Mouse (Mus musculus) gastrocnemius, adult 18-20 months (tissue): ENCODE results near the gene Trit1. TPM values are rescaled to one million over a fixed set of nuclear protein-coding genes. Genes with fewer than 3 reads are reported as not detected.

ENCODE experiments used
- total RNA-seq, 2 experiments: library from RNA; stranded (reverse); gene quantifications; 2 replicates each; pipeline ENCODE4 v1.2.3; 2021

Gene Trit1
- total RNA-seq, 2 experiments from 2014 or later, result 6.5 to 6.8 TPM

Other genes starting within 250 kb of the Trit1 start
- gene Ppt1, start 180.4 kb upstream of the Trit1 start, total RNA-seq, result 10 to 100 TPM; 11.4 to 12.7 TPM
- gene Cap1, start 130.5 kb upstream of the Trit1 start, total RNA-seq, result 10 to 100 TPM; 16.7 to 25.5 TPM
- gene Mfsd2a, start 55.4 kb upstream of the Trit1 start, total RNA-seq, result under 1 TPM; 0.39 to 0.81 TPM
- under 1 TPM; 0.12 to 0.64 TPM for gene Mycl, start 20.9 kb upstream of the Trit1 start, total RNA-seq
- not detected for gene Bmp8b, start 88.6 kb downstream of the Trit1 start, total RNA-seq
- gene Oxct2b, start 99.7 kb downstream of the Trit1 start, total RNA-seq, result not detected
- gene Ppie, start 123.4 kb downstream of the Trit1 start, total RNA-seq, result 10 to 100 TPM; 20.5 to 20.9 TPM
- gene Hpcal4, start 166.6 kb downstream of the Trit1 start, total RNA-seq, result not detected
- 10 to 100 TPM; 41.3 to 43.9 TPM for gene Nt5c1a, start 184.9 kb downstream of the Trit1 start, total RNA-seq
- 1 to 10 TPM; 2.8 to 5.2 TPM for gene Heyl, start 217.0 kb downstream of the Trit1 start, total RNA-seq
- 100 to 1,000 TPM; 307 to 316 TPM for gene Pabpc4, start 245.8 kb downstream of the Trit1 start, total RNA-seq